Mouse (Mus musculus) stomach, embryonic 14.5 days (tissue): Measurements from ENCODE around the gene Prickle2. TPM values are rescaled to one million over a fixed set of nuclear protein-coding genes. Genes with fewer than 3 reads are reported as not detected.

Experiments used
- ATAC-seq: fragments of 200-750 bp; cut with Nextera tagmentation; 2 replicates; pipeline ENCODE4 v1.8.0; 2017; ENCODE audit warnings: low read depth, moderate TSS enrichment; ENCODE audit not compliant: insufficient number of reproducible peaks, insufficient read depth, low FRiP score
- H3K27ac ChIP-seq: fragments of 300-500 bp; sonication (generic); 2 replicates; pipeline ENCODE4 v1.5.1; 2014; ENCODE audit warnings: mild to moderate bottlenecking, low read length, moderate library complexity, mixed read lengths
- H3K27me3 ChIP-seq: fragments of 300-500 bp; sonication (generic); 2 replicates; pipeline ENCODE4 v1.6.1; 2014; ENCODE audit warnings: low read length, control low read depth, mixed read lengths; ENCODE audit not compliant: control insufficient read depth, insufficient read depth
- H3K36me3 ChIP-seq: fragments of 300-500 bp; sonication (generic); 2 replicates; pipeline ENCODE4 v1.6.1; 2014; ENCODE audit warnings: mild to moderate bottlenecking, control low read depth, low read length, moderate library complexity, mixed read lengths; ENCODE audit not compliant: control insufficient read depth, insufficient read depth
- H3K4me1 ChIP-seq: fragments of 300-500 bp; sonication (generic); 2 replicates; pipeline ENCODE4 v1.6.1; 2014; ENCODE audit warnings: low read length, control low read depth, mixed read lengths; ENCODE audit not compliant: control insufficient read depth, insufficient read depth
- H3K4me2 ChIP-seq: fragments of 300-500 bp; sonication (generic); replicated peaks from 2 replicates; pipeline ENCODE4 v1.6.1; 2014; ENCODE audit warnings: low read depth, low read length, control low read depth
- H3K4me3 ChIP-seq: fragments of 300-500 bp; sonication (generic); 2 replicates; pipeline ENCODE4 v1.5.1; 2014; ENCODE audit warnings: low read depth, low read length, control low read depth
- H3K9ac ChIP-seq: fragments of 300-500 bp; sonication (generic); replicated peaks from 2 replicates; pipeline ENCODE4 v1.6.1; 2014; ENCODE audit warnings: low read depth, mild to moderate bottlenecking, control low read depth, low read length, moderate library complexity, mixed read lengths
- H3K9me3 ChIP-seq: fragments of 300-500 bp; sonication (generic); 2 replicates; pipeline ENCODE4 v1.6.1; 2016; ENCODE audit warnings: low read depth, low read length, control low read depth; ENCODE audit not compliant: control insufficient read depth
- WGBS: fragments of 180-500 bp; shearing (Covaris S2); extraction: QIAGEN DNeasy Blood & Tissue Kit; methylation state at CpG from one replicate; pipeline ENCODE4 v1.1.7; 2014; 5-methylcytosine and 5-hydroxymethylcytosine counted together
- polyA plus RNA-seq: library from polyadenylated mRNA; unstranded; fragments of >200 nt; fragmentation: Nextera tagmentation; extraction: Ambion mirVana; gene quantifications from 2 replicates; pipeline ENCODE4 v1.2.1, GENCODE M21; 2014

Prickle2 gene
- polyA plus RNA-seq, 1 experiment from 2014 or later, result 13.4 TPM

DNA sequence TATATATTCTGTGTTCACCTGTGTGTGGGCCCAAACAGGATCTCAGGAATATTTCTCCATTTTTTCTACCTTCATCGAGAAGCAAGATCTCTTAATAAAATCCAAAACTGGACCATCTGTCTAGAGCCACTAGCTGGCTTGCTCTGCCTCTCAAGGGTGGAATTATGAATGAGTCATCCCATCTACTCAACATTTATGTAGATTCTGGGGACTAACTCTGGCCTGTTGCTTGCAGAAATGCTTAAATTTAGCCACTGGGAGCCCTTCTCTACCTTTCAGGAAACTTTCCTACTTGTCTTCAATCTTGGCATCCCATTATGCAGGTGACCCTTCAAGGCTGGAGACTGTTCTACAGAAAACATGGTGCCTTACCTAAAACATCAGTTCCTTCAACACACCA, 194.0 kb downstream of the Prickle2 start:
- no peak overlapping the region for H3K9ac ChIP-seq
- H3K27me3 ChIP-seq, result no peaks in the 10 kb centered on the region
- H3K4me2 ChIP-seq, result no peak overlapping the region
- no peak overlapping the region for H3K27ac ChIP-seq
- WGBS, result 93% methylated on average over 1 of the region's 1 CpGs
- no peak for ATAC-seq
- no peaks in the 10 kb centered on the region for H3K9me3 ChIP-seq
- H3K36me3 ChIP-seq, result no peaks in the 10 kb centered on the region
- H3K4me3 ChIP-seq, result no peak overlapping the region
- H3K4me1 ChIP-seq, result peaks cover 5% of the 10 kb centered on the region; the same call in 1 of the 2 replicates

DNA sequence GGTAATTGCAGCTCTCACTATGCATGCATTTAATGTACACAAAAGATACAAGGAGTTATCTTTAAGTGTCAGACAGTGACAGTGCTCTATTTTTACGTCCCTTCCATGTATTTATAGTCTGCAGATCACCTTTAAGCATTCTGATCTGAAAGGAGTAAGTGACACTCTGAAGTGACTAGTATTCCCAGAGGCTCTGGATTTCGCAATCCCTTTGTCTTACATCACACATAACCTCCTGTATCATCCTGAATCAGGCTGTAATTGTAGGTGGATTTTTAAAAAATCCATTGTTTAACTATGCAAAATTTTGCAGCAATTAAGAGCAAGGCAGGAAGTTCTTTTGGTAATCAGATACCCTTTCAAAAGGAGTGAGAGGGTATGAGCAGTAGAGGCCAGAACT, 196.2 kb downstream of the Prickle2 start:
- Histone ChIP-seq H3K9ac (no peak overlapping the region), H3K4me3 (no peak overlapping the region), H3K4me1 (no peaks in the 10 kb centered on the region), H3K27me3 (no peaks in the 10 kb centered on the region), H3K27ac (no peak overlapping the region), H3K36me3 (no peaks in the 10 kb centered on the region), H3K9me3 (no peaks in the 10 kb centered on the region), H3K4me2 (no peak overlapping the region)
- no peak for ATAC-seq
- WGBS, result 55% methylated on average over 2 of the region's 2 CpGs

DNA sequence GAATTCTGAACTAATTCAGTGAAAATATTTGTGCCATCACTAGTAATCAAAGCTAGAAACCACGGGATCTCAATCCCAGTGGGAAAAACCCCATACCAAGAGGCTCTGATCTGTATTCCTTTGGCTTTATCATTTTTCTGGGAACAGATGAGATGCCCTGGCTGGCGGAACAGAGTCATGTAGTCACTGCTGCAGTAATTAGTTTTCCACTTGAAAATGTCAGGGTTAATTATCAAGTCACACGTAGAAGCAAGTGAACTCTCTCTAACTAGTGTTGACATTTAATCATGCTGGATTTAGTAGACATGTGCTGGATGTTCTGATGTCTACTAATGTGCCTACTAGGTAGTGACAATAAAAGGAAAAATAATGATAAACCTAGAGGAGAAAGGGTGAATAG, 199.7 kb downstream of the Prickle2 start:
- Histone ChIP-seq H3K27me3 (no peaks in the 10 kb centered on the region), H3K4me1 (no peaks in the 10 kb centered on the region), H3K9me3 (no peaks in the 10 kb centered on the region), H3K4me3 (no peak overlapping the region), H3K27ac (no peak overlapping the region), H3K36me3 (0 out of 2 replicates have a peak, but pooled peaks cover 6% of the 10 kb centered on the region), H3K4me2 (no peak overlapping the region), H3K9ac (no peak overlapping the region)
- no peak for ATAC-seq
- 78% methylated on average over 3 of the region's 3 CpGs for WGBS

DNA sequence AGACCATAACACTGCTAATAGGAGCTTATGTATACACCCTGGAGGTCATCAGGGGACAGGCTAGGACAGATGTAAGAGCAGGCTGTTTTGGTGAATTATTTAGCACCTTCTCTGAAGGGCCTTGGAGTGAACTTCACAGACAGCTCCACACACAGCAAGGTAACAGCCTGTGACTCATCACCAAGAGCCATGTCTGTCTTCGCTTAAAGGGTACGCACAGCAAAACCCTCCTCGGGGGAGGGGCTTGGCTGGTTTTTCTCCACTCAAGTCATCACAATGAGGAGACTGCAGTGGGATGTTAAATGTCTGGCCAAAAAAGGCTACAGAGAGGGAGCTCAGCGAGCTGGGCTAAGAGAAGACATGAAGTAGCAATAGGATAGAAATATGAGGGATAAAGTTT, 206.5 kb downstream of the Prickle2 start:
- Histone ChIP-seq H3K36me3 (0 out of 2 replicates have a peak, but pooled peaks cover 6% of the 10 kb centered on the region), H3K9me3 (no peaks in the 10 kb centered on the region), H3K9ac (no peak overlapping the region), H3K27me3 (no peaks in the 10 kb centered on the region), H3K4me1 (peaks cover 9% of the 10 kb centered on the region), H3K4me2 (no peak overlapping the region), H3K4me3 (no peak overlapping the region), H3K27ac (peak overlapping the region; percentile 68; the same call in 1 of the 2 replicates)
- WGBS, result 35% methylated on average over 4 of the region's 4 CpGs
- ATAC-seq, result peak; percentile 28; the same call in 1 of the 2 replicates

DNA sequence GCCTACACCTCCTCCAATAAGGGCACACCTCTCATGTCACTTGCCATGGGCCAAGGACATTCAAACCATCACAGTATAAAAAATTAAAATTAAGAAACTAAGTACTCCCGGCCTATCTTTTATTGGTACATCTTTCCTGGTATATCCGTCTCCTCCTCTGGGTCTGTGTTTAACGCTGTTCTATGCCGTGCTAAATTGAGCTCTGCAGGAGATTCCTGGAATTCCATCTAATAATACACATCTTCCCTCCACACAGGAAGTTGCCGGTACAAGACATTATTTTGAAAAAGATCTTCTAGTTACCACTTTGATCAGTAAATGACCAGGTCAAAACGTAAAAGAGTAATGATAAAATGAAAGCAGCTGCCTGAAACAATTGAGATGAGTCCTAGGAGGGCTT, 207.4 kb downstream of the Prickle2 start:
- Histone ChIP-seq H3K27ac (peak overlapping the region; percentile 68; the same call in 1 of the 2 replicates), H3K9me3 (no peaks in the 10 kb centered on the region), H3K4me1 (peaks cover 9% of the 10 kb centered on the region), H3K27me3 (no peaks in the 10 kb centered on the region), H3K36me3 (0 out of 2 replicates have a peak, but pooled peaks cover 6% of the 10 kb centered on the region), H3K4me2 (no peak overlapping the region), H3K9ac (no peak overlapping the region), H3K4me3 (no peak overlapping the region)
- no peak for ATAC-seq
- WGBS, result 30% methylated on average over 6 of the region's 6 CpGs

DNA sequence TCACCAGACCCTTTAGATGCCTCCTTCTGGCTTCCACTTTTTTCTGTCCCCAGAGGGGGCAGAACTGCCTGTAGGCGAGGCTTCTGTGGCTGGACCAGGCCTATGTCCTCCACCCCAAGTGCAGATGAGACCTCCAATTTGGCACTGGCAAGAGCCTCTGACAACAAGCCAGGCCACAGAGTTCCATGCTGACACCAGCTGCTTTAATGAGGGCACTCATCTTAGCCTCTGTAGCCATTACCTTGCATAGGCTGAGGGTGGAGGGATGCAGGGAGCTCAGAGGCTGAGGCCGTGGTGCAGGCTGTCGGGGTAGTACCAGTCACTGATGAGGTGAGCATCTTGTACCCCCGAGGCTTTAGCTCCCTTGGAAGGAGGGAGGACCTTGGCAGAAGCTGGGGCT, 208.7 kb downstream of the Prickle2 start:
- no peaks in the 10 kb centered on the region for H3K27me3 ChIP-seq
- H3K9me3 ChIP-seq, result no peaks in the 10 kb centered on the region
- 68% methylated on average over 4 of the region's 4 CpGs for WGBS
- H3K9ac ChIP-seq, result no peak overlapping the region
- H3K4me3 ChIP-seq, result no peak overlapping the region
- ATAC-seq, result no peak
- no peak overlapping the region for H3K27ac ChIP-seq
- H3K4me1 ChIP-seq, result peaks cover 9% of the 10 kb centered on the region
- H3K36me3 ChIP-seq, result 0 out of 2 replicates have a peak, but pooled peaks cover 4% of the 10 kb centered on the region
- H3K4me2 ChIP-seq, result no peak overlapping the region

DNA sequence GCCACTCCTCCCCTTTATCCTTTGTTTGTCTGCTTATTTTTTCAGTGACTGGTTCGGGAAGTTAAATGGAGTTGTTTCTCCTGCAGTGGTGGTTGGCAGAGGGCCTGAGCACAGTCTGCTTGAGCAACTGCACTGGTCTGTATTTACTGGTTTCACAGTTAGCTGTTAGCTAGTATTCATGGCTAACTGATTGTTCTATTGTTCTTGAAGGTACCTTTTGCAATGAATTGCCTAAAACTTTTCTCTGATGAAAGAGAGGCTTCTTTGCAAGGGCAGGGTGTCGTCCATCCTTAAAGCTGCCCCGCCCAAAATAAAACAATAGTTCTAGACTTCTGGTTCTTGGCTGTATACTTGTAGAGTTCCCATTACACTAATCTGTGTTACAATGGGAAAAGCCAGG, 210.5 kb downstream of the Prickle2 start:
- Histone ChIP-seq H3K9ac (no peak overlapping the region), H3K4me3 (no peak overlapping the region), H3K27ac (no peak overlapping the region), H3K4me1 (peaks cover 12% of the 10 kb centered on the region), H3K4me2 (no peak overlapping the region), H3K9me3 (no peaks in the 10 kb centered on the region), H3K36me3 (no peaks in the 10 kb centered on the region), H3K27me3 (no peaks in the 10 kb centered on the region)
- WGBS, result 73% methylated on average over 3 of the region's 3 CpGs
- ATAC-seq, result no peak

DNA sequence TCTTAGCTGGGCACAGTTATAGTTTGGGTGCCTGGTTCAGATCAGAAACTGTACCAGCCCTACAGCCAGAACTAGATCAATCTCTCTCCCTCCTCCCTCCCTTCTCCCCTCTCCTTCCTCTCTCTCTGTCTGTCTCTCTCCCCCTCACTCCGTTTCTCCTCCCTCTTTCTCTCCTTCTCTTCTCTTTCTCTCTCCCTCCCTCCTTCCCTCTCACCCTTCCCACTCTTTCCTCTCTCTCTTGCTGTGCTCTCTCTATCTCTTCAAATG, 224.3 kb downstream of the Prickle2 start:
- WGBS, result 0% methylated on average over 1 of the region's 1 CpGs

More for the DNA sequence above, 224.3 kb downstream of the Prickle2 start:
- H3K4me1 ChIP-seq, result peaks cover 21% of the 10 kb centered on the region
- H3K9ac ChIP-seq, result no peak overlapping the region
- peak overlapping the region; percentile 59 for H3K4me2 ChIP-seq
- 0 out of 2 replicates have a peak, but pooled peaks have one; percentile 42 for ATAC-seq
- peak overlapping the region; percentile 39; the same call in 1 of the 2 replicates for H3K4me3 ChIP-seq
- H3K27ac ChIP-seq, result peak overlapping the region; percentile 86; the same call in 1 of the 2 replicates
- no peaks in the 10 kb centered on the region for H3K36me3 ChIP-seq
- H3K27me3 ChIP-seq, result no peaks in the 10 kb centered on the region
- no peaks in the 10 kb centered on the region for H3K9me3 ChIP-seq
